Mouse (Mus musculus) megakaryocyte, embryonic 14.5 days (primary cell): ENCODE data around the gene Hist1h4f. TPM values are rescaled to one million over a fixed set of nuclear protein-coding genes. Genes with fewer than 3 reads are reported as not detected.
A peak's percentile ranks its signal among the peaks of the same experiment; 100 is the strongest.
"Not testable (repeated sequence)": the region's sequence is repeated elsewhere in the genome, so short reads cannot be mapped to it uniquely, and the experiment has no call there.

Experiments
- H3K27me3 ChIP-seq: replicated peaks from 2 replicates; pipeline ENCODE3; 2012; ENCODE audit warnings: inconsistent platforms
- H3K36me3 ChIP-seq: replicated peaks from 2 replicates; pipeline ENCODE3; 2012; ENCODE audit warnings: low read length, inconsistent platforms, mixed read lengths
- H3K4me1 ChIP-seq: 2 replicates; pipeline ENCODE4 v1.6.1; 2012; ENCODE audit warnings: inconsistent platforms
- H3K4me3 ChIP-seq: replicated peaks from 2 replicates; pipeline ENCODE3; 2012; ENCODE audit warnings: moderate library complexity, mild to moderate bottlenecking, inconsistent platforms
- H3K9me3 ChIP-seq: 2 replicates; pipeline ENCODE4 v1.6.1; 2012; ENCODE audit warnings: inconsistent platforms
- FLI1 ChIP-seq: IDR thresholded peaks from 2 replicates; pipeline ENCODE4 v1.6.1; 2012; ENCODE audit warnings: low read length, inconsistent platforms, mixed read lengths
- GATA1 ChIP-seq: IDR thresholded peaks from 3 replicates; pipeline ENCODE4 v1.6.1; 2012; ENCODE audit warnings: mixed read lengths, low read length, inconsistent platforms, borderline replicate concordance
- polyA plus RNA-seq: library from polyadenylated mRNA; stranded (reverse); fragments of >175 nt; gene quantifications from 2 replicates; pipeline ENCODE4 v1.2.3, GENCODE M21; 2012; ENCODE audit warnings: low replicate concordance; ENCODE audit not compliant: insufficient read depth

Hist1h4f gene
- polyA plus RNA-seq = 8.9 and 30.2 TPM in 2 replicates

DNA sequence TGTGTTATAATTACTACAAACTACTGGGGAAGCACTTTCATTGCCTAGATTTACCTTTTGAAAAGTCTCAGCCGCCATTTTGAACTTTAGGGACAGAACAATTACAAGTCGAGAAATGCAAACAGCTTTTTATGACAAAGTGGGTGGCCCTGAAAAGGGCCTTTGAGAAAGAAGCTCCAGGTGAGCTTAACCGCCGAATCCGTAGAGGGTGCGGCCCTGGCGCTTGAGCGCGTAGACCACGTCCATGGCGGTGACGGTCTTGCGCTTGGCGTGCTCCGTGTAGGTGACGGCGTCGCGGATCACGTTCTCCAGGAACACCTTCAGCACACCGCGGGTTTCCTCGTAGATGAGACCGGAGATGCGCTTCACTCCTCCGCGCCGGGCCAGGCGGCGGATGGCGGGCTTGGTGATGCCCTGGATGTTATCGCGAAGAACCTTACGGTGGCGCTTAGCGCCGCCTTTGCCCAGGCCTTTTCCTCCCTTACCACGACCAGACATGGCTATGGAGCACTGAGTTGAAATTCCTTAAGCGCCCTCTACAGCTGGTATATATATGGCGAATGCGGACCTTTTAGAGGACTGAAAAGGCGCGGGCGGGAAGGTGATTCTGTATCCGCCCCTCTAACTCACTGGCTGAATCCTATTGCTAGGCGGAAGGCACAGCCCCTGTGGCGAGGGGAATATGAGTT is at the start of gene Hist1h4f:
Hist1h4f (minus strand) TSS at position 503 of the 689 bp plus-strand sequence.
- H3K36me3 ChIP-seq, H3K9me3 ChIP-seq, H3K27me3 ChIP-seq: not testable (repeated sequence)
- Histone ChIP-seq H3K4me1 (peaks cover 67% of the 10 kb centered on the region), H3K4me3 (peak within 1 kb of the TSS; percentile 87)

DNA sequence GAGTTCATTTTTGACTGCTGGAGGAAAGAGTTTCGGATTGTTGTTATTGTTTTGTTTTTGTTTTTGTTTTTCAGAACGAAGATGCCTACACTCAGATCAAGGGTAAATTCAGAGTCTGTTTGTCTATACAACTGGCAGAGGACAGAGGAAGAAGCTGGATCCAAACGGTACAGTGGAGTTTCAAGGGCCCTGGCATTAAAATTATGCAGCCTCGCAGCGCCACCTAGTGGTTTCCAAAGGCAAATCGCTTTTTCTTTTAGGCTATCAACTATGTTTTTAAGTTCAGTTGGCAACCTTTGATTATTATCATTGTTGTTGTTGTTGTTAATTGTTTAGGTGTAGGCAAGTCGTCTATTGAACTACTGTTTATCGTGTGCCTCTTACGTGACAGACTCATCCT is 46.5 kb upstream of the Hist1h4f start:
- no peak overlapping the region for H3K4me3 ChIP-seq
- H3K36me3 ChIP-seq = no peaks in the 10 kb centered on the region
- no peaks in the 10 kb centered on the region for H3K9me3 ChIP-seq
- no peaks in the 10 kb centered on the region for H3K27me3 ChIP-seq
- TF ChIP-seq GATA1 = no peak
- TF ChIP-seq FLI1 = no peak
- peaks cover 53% of the 10 kb centered on the region for H3K4me1 ChIP-seq

DNA sequence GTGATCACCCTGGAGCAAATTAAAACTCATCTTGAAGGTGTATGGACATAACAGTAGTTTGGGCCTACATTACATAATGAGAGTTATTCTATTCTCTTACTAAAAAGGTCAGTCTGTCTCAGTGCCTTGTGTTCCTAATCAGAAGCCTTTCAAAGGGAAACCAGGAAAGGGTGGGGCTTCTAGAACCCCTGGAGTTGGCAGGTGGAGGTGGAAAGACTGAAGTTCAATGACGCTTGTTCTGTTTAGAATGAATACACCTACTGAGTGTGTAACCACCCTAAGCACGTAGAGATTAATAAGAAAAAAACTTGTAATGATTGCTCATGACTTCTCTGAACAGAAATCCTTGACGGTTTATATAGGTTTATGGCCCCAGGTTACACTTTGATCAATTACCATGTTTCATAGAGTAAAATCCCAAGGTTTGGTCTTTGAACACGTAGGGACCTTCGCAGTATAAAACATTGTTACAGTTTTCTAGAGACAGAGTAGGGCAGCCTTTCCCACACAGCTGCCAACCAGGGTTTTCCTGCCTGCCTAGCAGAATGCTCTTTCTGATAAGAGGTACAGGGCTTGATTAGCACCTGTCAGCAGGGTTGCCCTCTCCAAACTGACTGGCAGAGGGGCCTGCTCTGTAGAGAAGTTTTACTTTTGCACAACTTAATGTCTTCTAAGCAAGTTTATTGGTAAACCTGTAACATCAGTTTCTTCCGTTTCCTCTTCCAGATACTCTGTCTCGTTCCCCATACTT is 44.3 kb upstream of the Hist1h4f start:
- Histone ChIP-seq H3K4me3 (no peak overlapping the region), H3K9me3 (no peaks in the 10 kb centered on the region), H3K27me3 (no peaks in the 10 kb centered on the region), H3K36me3 (no peaks in the 10 kb centered on the region), H3K4me1 (peaks cover 74% of the 10 kb centered on the region)
- no peak for TF ChIP-seq GATA1
- TF ChIP-seq FLI1 = no peak

DNA sequence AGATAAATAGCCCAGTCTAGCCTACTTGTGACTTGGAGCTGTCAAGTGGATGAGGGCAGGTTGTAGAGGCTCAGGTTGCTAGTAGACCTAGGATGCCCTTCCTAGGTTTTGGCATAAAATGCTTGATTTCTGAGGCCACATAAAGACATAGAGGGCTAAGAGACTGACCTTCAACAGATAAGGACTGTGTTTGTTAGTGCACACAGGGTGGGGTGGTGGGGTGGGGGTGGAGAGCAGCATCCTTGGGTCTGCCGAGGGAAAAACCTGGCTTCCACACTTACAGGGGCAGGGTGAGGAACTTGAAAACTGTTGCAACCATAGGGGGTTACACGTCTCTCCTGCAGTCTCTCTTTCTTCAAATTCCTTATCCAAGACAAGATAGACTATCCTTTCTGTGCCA is 43.7 kb upstream of the Hist1h4f start:
- peaks cover 79% of the 10 kb centered on the region for H3K4me1 ChIP-seq
- H3K9me3 ChIP-seq = no peaks in the 10 kb centered on the region
- H3K36me3 ChIP-seq = no peaks in the 10 kb centered on the region
- TF ChIP-seq GATA1 (no peak), FLI1 (no peak)
- H3K27me3 ChIP-seq = no peaks in the 10 kb centered on the region
- H3K4me3 ChIP-seq = no peak overlapping the region

DNA sequence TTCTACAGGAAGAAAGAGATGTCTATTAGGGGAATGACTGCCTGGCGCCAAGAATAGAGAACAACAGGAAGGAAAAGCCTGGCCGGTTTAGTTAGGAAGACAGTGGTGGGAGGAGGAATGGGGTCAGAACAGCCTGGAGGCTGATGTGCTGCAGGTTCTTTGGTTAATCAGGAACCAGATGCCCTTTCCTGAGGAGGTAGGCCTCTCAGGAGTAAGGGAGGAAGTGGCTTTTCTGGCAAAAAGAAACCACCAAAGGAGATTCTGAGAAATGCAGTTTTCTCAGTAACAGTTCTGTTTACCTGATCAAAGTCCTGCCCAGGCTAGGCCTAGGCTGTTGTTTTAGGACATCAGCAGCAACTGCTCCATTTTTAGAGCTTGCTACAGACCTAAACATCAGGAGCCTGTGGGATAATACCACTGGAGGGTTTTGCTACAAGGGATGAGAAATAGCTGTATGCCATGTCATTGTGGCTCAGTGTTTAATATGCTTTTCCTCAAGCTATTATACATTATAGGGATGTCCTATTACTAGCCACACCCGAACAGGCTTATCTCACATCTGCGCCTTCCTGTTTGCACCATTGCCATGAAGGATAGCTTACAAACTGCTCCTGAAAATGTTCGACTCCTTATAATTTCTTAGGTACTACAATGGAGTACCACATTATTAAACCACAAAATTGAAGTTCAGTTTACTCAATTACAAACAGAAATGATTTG is 41.8 kb upstream of the Hist1h4f start:
- Histone ChIP-seq H3K36me3 (no peaks in the 10 kb centered on the region), H3K4me3 (peak overlapping the region; percentile 46), H3K9me3 (no peaks in the 10 kb centered on the region), H3K4me1 (peaks cover 91% of the 10 kb centered on the region), H3K27me3 (no peaks in the 10 kb centered on the region)
- TF ChIP-seq FLI1 (no peak), GATA1 (no peak; the same call in 2 of the 3 replicates)

DNA sequence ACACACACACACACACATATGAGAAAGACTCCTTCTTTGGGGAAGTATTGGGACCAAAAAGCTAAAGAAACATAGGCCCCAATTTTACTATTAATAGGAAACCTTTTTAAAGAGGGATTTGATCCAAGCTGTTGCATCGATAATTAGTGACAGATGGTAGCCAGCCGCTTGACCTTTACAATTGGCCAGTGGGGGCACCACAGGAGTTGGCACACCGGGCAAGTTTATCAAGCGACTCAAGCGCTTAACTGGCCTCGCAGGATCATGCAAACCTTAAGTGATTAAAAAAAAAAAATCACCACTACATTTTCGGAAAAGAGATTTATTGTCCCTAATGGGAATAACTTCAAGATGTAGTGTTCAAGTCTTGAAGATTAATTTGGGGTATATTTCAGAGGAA is 41.2 kb upstream of the Hist1h4f start:
- Histone ChIP-seq H3K9me3 (no peaks in the 10 kb centered on the region), H3K4me1 (peaks cover 90% of the 10 kb centered on the region), H3K36me3 (no peaks in the 10 kb centered on the region), H3K4me3 (peak overlapping the region; percentile 14), H3K27me3 (no peaks in the 10 kb centered on the region)
- no peak for TF ChIP-seq FLI1
- no peak for TF ChIP-seq GATA1

DNA sequence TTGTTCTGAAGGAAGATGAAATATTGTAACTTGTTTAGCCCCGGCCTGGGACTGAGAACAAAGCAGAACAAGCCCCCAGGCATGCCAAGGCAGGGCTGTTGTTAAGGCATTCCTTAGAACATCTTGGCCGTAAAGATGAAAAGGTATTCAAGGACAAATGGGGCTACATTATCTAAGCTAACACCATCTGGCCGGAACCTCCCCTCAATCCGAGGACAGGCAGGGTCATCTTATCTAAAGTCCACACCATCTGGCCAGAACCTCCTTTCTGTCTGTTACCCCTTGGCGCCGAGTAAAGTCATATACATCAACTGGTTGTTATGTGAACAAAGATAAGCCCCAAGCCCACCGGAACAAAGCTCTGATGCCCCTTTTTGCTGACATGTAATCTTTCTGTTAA is 40.4 kb upstream of the Hist1h4f start:
- H3K36me3 ChIP-seq, H3K27me3 ChIP-seq, H3K4me3 ChIP-seq, H3K9me3 ChIP-seq: not testable (repeated sequence)
- H3K4me1 ChIP-seq = peaks cover 87% of the 10 kb centered on the region

DNA sequence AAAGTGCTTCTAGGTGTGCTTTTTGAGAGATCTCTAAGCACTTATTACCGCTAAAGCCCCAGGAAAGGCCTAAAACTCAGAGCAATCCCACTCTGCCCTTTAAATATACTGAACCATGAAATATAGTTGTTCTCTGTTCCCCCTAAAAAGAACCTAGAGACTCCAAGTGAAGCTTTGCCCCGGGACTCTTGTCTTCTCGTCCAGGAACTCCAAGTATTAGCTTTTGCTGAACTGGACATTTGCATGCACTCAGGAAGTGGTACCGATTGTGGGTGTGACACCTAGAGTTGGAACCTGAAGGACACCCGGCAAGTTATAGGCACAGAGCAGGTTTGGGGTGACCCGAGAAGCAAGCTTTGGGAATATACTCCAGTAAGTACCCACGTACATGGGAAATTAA is 39.8 kb upstream of the Hist1h4f start:
- Histone ChIP-seq H3K27me3 (no peaks in the 10 kb centered on the region), H3K9me3 (no peaks in the 10 kb centered on the region), H3K4me1 (peaks cover 86% of the 10 kb centered on the region), H3K36me3 (no peaks in the 10 kb centered on the region), H3K4me3 (no peak overlapping the region)
- TF ChIP-seq FLI1 = no peak
- TF ChIP-seq GATA1 = no peak

DNA sequence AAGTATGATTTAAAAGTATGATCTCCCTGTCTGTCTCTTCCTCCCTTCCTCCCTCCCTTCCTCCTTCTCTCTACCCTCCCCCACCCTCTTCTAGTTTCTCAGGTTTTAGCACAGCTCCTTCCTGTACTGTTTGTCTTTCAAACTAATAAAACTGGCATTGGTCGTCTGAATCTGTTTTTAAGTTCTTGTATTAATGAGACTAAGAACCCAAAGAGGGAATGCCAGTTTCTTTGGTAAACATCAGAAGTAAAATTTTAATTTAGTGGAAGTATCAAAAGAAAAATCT is 35.4 kb upstream of the Hist1h4f start:
- Histone ChIP-seq H3K36me3 (no peaks in the 10 kb centered on the region), H3K4me1 (peaks cover 68% of the 10 kb centered on the region), H3K9me3 (no peaks in the 10 kb centered on the region), H3K4me3 (peak overlapping the region; percentile 90), H3K27me3 (no peaks in the 10 kb centered on the region)
- TF ChIP-seq FLI1 (no peak), GATA1 (no peak)

DNA sequence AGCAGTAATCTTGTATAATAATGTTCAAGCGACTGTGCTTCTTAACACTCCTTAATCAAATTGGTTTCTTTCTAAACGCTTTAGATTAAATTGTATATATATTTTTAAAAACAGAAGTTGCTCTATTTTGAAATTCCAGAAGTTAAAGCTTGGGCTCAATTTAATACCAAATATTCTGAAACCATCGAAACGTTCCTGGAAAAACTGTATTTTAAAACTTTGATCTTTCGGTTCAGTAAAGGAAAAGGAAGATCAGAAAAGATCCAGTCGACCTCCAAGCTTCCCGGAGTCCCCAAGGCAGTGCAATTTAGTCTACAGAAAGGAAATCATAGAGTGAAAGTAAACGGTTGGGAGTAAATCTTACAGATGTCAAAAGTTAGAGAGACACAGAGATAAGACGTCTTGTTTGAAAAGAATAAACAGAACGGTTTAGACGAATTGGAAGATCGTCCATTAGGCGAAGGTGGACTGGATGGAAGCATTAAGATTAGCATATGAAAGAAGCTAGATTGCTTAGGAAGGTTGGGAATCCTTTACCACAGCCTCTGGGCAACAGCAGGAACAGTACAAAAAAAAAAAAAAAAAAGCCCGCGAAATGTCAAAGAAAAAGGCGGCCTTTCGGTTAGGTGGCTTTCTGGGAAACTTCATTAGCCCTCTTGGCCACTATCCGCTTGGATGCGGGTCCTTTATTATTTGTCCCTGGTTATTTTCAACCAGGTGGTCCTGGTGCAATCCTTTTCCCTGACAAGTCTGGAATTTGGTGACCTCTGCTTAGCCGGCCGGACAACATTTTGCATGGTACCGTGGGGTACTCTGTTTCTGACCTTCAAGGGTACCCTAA is 34.9 kb upstream of the Hist1h4f start:
- Histone ChIP-seq H3K27me3 (no peaks in the 10 kb centered on the region), H3K4me3 (peak overlapping the region; percentile 90), H3K36me3 (no peaks in the 10 kb centered on the region), H3K4me1 (peaks cover 68% of the 10 kb centered on the region), H3K9me3 (no peaks in the 10 kb centered on the region)
- TF ChIP-seq GATA1 (no peak), FLI1 (no peak)

DNA sequence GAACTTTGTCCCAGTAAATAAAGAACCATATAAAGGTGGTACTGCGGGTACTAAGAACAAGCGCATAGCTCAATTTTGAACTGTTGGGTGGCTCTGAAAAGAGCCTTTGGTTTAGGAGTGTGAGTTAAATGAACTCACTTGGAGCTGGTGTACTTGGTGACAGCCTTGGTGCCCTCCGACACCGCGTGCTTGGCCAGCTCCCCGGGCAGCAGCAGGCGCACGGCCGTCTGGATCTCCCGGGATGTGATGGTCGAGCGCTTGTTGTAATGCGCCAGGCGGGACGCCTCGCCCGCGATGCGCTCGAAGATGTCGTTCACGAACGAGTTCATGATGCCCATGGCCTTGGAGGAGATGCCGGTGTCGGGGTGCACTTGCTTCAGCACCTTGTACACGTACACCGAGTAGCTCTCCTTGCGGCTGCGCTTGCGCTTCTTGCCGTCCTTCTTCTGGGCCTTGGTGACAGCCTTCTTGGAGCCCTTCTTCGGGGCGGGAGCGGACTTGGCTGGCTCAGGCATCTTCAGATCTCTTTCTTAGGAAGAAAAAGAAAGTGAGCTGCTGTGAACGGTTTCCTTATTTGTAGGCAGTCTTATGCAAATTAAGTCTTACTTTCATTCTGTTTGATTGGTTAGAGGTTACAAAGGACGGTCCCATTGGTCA is 34.1 kb upstream of the Hist1h4f start:
- H3K9me3 ChIP-seq, H3K27me3 ChIP-seq, H3K36me3 ChIP-seq: not testable (repeated sequence)
- peaks cover 70% of the 10 kb centered on the region for H3K4me1 ChIP-seq
- H3K4me3 ChIP-seq = peak overlapping the region; percentile 93
